Mouse (Mus musculus) kidney, postnatal 14 days (tissue): Measurements from ENCODE around the gene Sema3b.
"Not testable (repeated sequence)": the region's sequence is repeated elsewhere in the genome, so short reads cannot be mapped to it uniquely, and the experiment has no call there.

Source experiments
- DNase-seq: peaks from one replicate; pipeline ENCODE4 v3.0.0; 2022; ENCODE audit warnings: mixed read lengths

Gene Sema3b

DNA sequence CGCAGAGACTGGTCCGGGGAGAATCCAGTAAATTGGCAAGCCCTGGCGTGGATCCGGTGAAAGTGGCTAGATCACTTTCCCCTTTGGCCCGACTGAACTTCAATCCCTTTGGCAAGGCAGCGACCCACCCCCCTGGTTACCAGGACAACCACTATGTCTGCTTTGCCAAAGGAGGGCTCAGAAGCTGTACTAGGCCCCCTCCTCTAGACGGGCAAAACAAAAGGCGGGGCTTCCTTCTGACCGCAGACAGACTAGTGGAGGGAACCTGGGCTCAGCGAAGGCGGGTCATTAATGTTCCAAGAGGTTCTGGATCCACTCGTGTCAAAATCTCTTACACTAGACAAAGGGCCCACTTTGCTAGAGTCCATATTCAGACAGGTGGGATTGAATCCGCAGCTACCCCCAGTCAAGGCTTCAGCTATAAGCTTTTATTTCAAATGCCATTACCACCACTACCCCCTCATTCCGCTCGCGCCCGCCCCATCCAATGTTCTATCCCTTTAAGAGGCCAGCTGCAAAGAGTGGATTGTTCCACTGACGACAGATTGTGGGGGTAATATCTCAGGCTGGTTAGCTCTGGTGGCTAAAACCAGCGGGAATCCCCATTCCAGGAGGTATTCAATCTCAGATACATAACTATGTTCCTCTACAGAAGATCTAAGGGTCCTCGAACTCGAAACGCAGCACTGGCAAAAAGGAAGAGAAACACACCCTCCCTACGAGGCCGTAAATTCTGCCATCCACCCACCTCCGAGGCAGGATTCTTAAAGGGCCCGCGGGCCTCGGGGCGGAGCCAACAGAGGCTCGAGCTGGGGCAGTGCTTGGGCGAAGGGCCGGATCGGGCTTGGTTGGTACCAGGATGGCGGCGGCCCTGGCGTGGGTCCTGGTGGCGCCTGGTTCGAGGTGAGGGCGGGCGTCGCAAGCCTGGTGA is 40.4 kb downstream of the Sema3b start:
- peak; percentile 92 for DNase-seq

- peak; percentile 88 for DNase-seq
Measured at GRCm38 (mm10) chr9:107567702-107568319, 41.2 kb downstream of the Sema3b start, which contains the start of gene Hyal2. Gene Hyal2 (plus strand): TSS chr9:107567945.

GRCm38 (mm10) chr9:107566855-107567254 is 42.2 kb downstream of the Sema3b start:
- DNase-seq, result peak; percentile 76

DNA sequence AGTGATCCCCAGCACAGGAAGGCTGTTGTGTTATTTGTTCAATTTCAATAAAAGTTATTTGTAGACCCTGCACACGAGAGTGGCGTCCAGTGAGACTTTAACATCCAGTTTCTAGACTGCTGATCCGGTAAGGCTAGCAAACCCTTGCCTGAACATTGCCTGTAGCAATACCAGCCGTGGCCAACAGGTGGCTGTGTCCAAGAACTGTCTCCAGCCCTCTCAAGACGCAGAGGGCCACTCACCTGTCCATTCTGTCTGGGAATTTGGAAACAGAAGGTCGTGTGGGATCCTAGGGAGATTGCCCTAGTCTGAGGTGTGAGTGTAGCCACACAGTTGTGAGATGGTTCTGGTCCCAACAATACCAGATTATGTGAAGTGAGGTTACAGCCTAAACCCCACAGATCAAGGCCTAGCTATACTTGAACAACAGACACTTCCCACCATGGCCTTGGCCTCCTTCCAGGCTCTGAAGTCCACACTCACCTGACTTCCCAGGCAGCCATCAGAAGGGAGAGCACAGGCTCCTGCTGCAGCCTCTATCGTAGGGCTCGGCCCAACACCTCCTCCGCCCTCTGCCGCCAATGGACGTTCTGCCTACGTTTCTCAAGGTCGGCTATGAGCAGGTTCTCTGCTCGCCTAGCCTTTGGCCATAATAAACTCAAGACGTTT is 42.9 kb downstream of the Sema3b start:
- DNase-seq, result peak; percentile 92

- not testable (repeated sequence) for DNase-seq
Measured at GRCm38 (mm10) chr9:107565556-107565955, 43.5 kb downstream of the Sema3b start.

DNA sequence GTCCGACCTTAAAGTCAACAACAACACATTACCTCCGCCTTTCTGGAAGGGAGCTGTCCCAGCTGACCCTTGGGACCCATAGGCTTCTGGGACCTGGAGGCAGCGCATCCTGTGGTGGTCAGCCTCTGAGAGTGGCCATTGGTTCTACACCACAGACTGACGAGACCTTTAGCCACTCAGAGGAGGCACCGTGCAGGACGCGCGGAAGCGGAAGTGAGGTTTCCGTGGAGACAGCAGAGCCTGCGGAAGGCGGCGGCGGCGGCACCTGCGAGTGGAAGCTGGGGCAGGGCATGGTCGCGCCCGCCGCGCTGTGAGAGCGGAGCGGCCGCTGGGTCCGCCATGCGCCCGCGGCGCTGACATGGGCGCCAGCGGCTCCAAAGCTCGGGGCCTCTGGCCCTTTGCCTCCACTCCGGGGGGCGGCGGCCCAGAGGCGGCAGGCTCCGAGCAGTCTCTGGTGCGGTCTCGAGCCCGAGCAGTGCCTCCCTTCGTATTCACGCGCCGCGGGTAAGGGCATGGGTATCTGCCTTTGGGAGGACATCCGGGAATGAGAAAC is 45.9 kb downstream of the Sema3b start, which contains the start of gene Tusc2:
Tusc2 (plus strand) TSS at position 227 of the 553 bp plus-strand sequence.
- peak; percentile 97 for DNase-seq

DNA sequence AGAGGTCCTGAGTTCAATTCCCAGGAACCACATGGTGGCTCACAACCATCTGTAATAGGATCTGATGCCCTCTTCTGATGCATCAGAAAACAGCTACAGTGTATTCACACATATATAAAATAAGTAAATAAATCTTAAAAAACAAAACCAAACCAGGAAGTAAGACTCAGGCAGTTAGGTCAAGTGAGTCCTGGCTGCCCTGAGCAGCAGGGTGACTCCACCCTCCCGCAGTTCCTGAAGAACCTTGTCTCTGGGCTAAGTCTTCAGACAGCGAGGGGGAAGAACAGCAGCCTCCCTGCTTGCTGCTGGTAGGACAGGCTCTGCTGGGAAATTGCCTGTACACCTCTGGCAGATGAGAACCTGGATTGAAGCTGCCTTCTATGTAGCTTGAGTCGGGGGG is 52.7 kb downstream of the Sema3b start:
- no peak for DNase-seq

GRCm38 (mm10) chr9:107555701-107556100 is 53.3 kb downstream of the Sema3b start:
- no peak for DNase-seq

- DNase-seq, result peak; percentile 82
Measured at GRCm38 (mm10) chr9:107555031-107555457, 54.0 kb downstream of the Sema3b start.

DNA sequence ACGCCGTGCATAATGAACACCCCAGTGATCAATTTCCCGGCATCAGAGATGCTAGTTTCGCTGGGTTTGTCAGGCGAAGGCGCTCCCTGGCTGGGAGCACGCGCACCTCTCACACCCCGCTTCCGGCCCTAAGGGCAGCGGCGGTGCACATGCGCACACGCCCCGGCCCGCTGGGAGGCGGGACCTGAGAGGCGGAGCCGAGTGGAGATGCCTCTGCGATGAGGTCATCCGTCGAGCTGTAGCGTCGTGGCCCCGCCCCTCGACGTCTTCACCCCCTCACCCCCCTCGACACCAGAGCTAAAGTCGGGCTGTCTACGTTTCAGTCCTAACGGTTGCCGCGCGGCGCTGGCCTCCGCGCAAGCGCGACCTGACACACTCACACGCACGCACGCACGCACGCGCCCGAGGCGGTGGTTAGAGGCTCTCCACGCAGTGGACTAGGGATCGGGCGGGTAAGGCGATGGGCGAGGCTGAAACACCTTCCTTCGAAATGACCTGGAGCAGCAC is 54.7 kb downstream of the Sema3b start:
- DNase-seq, result peak; percentile 98

- DNase-seq, result no peak
Measured at GRCm38 (mm10) chr9:107553541-107554318, 55.3 kb downstream of the Sema3b start.

DNA sequence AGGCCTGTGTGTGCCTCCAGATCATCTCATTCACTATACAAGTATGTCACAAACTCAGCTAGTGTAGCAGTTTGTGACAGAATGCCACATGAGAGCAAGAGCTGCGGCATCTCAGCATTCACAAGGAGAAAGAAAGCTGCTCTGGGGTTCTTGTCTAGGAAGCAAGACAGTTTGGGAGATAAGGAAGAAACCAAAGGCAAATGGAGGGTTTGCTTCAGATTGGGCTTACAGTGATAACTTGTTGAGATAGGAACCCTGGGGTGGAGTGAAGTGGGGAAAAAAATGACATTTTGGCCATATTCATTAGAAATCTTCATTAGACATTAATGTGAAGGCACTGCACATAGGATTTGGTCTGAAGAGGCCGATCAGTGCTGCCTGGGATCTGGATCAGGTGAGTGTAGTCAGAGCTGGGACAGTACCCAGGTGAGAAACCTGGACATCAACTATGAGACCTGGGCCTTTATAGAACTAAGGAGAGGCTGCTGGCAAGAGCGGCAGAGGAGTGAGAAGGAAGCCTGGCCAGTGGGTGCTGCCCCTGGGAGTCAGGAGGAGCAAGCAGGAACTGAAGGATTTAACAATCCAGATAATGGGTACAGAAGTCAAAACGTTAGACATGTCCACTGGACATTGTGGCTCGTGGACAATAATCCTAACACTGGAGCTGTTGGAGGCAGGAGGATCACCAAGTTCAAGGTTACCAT is 56.2 kb downstream of the Sema3b start:
- no peak for DNase-seq

- DNase-seq, result no peak
Measured at GRCm38 (mm10) chr9:107551890-107552355, 57.1 kb downstream of the Sema3b start.

- DNase-seq, result peak; percentile 87
Measured at GRCm38 (mm10) chr9:107551117-107551889, 57.7 kb downstream of the Sema3b start, which contains the start of gene Rassf1. Gene Rassf1 (plus strand): TSS chr9:107551555.

DNA sequence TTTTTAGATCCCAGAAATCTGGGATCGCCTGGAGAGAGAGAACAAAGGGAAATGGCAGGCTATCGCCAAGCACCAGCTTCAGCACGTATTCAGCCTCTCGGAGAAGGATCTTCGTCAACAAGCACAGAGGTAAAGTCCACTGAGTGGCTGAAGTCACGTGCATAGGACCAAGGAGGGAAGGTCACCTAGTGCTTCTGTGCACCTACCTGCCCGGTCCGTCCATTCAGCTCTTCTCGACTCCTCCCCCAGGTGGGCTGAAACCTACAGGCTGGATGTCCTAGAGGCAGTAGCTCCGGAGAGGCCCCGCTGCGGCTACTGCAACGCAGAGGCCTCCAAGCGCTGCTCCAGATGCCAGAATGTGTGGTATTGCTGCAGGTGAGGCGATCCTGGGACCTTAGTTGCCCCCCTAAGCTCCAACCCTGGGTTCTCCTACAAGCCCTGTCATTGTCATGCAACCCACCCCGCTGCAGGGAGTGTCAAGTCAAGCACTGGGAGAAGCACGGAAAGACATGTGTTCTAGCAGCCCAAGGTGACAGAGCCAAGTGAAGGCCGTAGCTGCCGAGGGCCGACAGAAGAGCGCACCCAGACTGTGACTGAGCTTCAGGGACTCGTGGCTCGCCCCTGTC is 58.4 kb downstream of the Sema3b start:
- peak; percentile 84 for DNase-seq

GRCm38 (mm10) chr9:107549297-107550074 is 59.5 kb downstream of the Sema3b start:
- DNase-seq, result no peak

DNA sequence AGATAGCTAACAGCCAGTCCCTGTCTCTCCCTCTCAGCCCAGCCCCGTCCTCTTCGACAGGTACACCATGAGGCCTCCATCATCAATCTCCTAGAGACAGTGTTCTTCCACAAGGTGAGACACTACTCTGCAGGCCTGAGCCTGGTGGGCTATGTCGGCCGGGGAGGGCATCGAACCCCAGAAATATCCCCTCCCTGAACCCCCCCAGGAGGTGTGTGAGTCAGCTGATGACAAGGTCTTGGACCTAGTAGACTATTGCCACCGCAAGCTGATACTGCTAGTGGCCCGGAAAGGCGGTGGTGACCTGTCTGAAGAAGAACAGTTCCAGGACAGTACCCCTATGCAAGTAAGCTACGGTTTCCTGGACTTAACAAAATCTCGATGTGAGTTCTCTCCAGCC is 60.2 kb downstream of the Sema3b start:
- DNase-seq, result no peak

DNA sequence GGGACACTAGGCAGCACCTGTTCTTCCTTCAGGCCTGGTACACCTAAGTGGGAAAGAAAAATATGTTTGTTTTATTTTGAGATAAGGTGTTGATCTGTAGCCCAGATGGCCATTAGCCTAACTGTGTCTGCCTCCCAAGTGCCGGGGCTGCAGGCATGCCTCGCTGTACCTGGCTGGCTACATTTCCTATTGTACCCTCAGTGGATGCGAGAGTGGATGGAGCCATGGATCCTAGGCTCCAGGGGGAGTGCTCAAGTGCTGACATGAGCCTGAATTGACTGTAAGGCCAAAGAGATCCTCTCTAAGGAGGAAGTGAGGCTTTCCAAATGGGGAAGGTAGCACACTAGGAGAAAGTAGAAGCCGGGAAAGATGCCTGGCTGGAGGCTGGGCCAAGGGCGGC is 61.1 kb downstream of the Sema3b start:
- DNase-seq, result no peak
